Mouse (Mus musculus): ENCODE data around the gene Gm49630.
"Not testable (repeated sequence)": the region's sequence is repeated elsewhere in the genome, so short reads cannot be mapped to it uniquely, and the experiment has no call there.

- not testable (repeated sequence) for TF ChIP-seq POLR2A (IDR thresholded peaks at IDR 0.05; ENCODE audit: low read depth, low read length); CTCF (IDR thresholded peaks at IDR 0.05; ENCODE audit: borderline replicate concordance, insufficient read depth, low read length)
Observed at GRCm38 (mm10) chr17:7366676-7367374, 5.0 kb downstream of the Gm49630 start.
